ENCODE assay signal across 10 mouse cellular contexts in genomic region chr6:29240806-29241205, GRCm38 (mm10). TPM values are rescaled to one million over a fixed set of nuclear protein-coding genes. Genes with fewer than 3 reads are reported as not detected.
A peak's percentile ranks its signal among the peaks of the same experiment; 100 is the strongest.
DNase-seq lines count a peak whose midpoint lies in the region; ATAC-seq and TF ChIP-seq lines count a peak whose summit lies in the region.
"Had no signal": no experiment of that assay in that cellular context is flagged by ENCODE, and none has a peak within 500 bp of the region (broad histone marks: within the 10 kb centered on the region; RNA-seq: fewer than 3 reads in every experiment).

No protein-coding gene starts in this region.

- peak; percentile 55 for TF ChIP-seq CTCF in liver, adult 2 months (IDR thresholded peaks at IDR 0.05; ENCODE audit: low read depth, low read length)

- H3K9ac ChIP-seq in liver, adult 2 months (ENCODE audit: low read depth, low read length): no peak overlapping the region
- H3K9ac ChIP-seq in liver, embryonic 11.5 days (ENCODE audit: low read depth, low read length): no peak overlapping the region

- no peak for TF ChIP-seq POLR2A in liver, adult 2 months (IDR thresholded peaks at IDR 0.05; ENCODE audit: extremely low read depth, insufficient read depth, low read length)

- H3K4me2 ChIP-seq in liver, embryonic 11.5 days: no peak overlapping the region

- peaks cover 3% of the 10 kb centered on the region for H3K4me1 ChIP-seq in liver, adult 2 months (ENCODE audit: control insufficient read depth, insufficient read depth, low read length)
- H3K4me1 ChIP-seq in liver, embryonic 11.5 days (replicated peaks; ENCODE audit: control insufficient read depth, insufficient read depth, low read length): peaks cover 6% of the 10 kb centered on the region

- H3K27me3 ChIP-seq in liver, adult 2 months (ENCODE audit: control insufficient read depth, insufficient read depth, low read length): no peaks in the 10 kb centered on the region
- H3K27me3 ChIP-seq in liver, embryonic 11.5 days (replicated peaks; ENCODE audit: control insufficient read depth, insufficient read depth, low read length): no peaks in the 10 kb centered on the region

- intact Hi-C loops in left cerebral cortex, postnatal 4 days (cut with DNase I): no loop called here

- no peaks in the 10 kb centered on the region for H3K36me3 ChIP-seq in liver, adult 2 months (ENCODE audit: control insufficient read depth, insufficient read depth, low read length)
- H3K36me3 ChIP-seq in liver, embryonic 11.5 days (ENCODE audit: control insufficient read depth, insufficient read depth, low read length): no peaks in the 10 kb centered on the region

- H3K4me3 ChIP-seq in liver, adult 2 months (ENCODE audit: insufficient read depth, low read depth, low read length): no peak overlapping the region
- no peak overlapping the region for H3K4me3 ChIP-seq in liver, embryonic 11.5 days (ENCODE audit: low read depth, low read length)

- 55% methylated on average over 2 of the region's 2 CpGs for WGBS in liver, adult 2 months
- 27% methylated on average over 2 of the region's 2 CpGs for WGBS in liver, embryonic 11.5 days

- no peaks in the 10 kb centered on the region for H3K79me2 ChIP-seq in liver, adult 2 months (ENCODE audit: control insufficient read depth, insufficient read depth, low read length)

- DNase-seq in liver, adult 2 months (ENCODE audit: extremely low read depth, low read depth, low spot score): no peak
- DNase-seq in liver, embryonic 11.5 days (ENCODE audit: low spot score): no peak
- DNase-seq in MN1 (ENCODE audit: low spot score): peak; percentile 68
- DNase-seq in heart, adult 9 months (ENCODE audit: low spot score in 2 of 2): peak; percentile 23 to 55
- DNase-seq in left cerebral cortex, postnatal 4 days: peak; percentile 51
- peak; percentile 86 for DNase-seq in retina, embryonic 14.5 days (ENCODE audit: low spot score)

- no peak overlapping the region for H3K27ac ChIP-seq in liver, adult 2 months (replicated peaks; ENCODE audit: insufficient read depth, low read depth, low read length)
- H3K27ac ChIP-seq in liver, embryonic 11.5 days (ENCODE audit: low read depth, low read length): no peak overlapping the region
- H3K27ac ChIP-seq: macrophage had no signal

- no peak; the same call in 1 of the 2 replicates for ATAC-seq in liver, embryonic 11.5 days (replicated peaks; ENCODE audit: low FRiP score)
- peak; percentile 26; the same call in 1 of the 2 replicates for ATAC-seq in cerebellum, adult (ENCODE audit: insufficient number of reproducible peaks, low FRiP score, low TSS enrichment)
- ATAC-seq in frontal cortex, adult (ENCODE audit: low TSS enrichment): no peak

- H3K9me3 ChIP-seq in liver, embryonic 11.5 days (ENCODE audit: control insufficient read depth, low read length): no peaks in the 10 kb centered on the region

RNA-seq across cellular contexts. Expression of gene Impdh1, which starts 24.6 kb away (rescaled TPM):
- total RNA-seq in liver, adult 2 months (2014; rRNA removed): 1.1 and 2.6 TPM in 2 replicates
- 3.4 and 5.2 TPM in 2 replicates for polyA plus RNA-seq in liver, adult 2 months (2012; rRNA removed)
- polyA plus RNA-seq in liver, embryonic 11.5 days (2014; fragmentation: Nextera tagmentation; extraction: Ambion mirVana): 26.5 and 26.7 TPM in 2 replicates
- total RNA-seq in left cerebral cortex, postnatal 4 days (2021): 10 to 100 TPM; 92.7 to 96.6 TPM

RNA-seq across cellular contexts. Expression of gene Hilpda, which starts 31.5 kb away (rescaled TPM):
- 2.5 and 3.3 TPM in 2 replicates for total RNA-seq in liver, adult 2 months (2014; rRNA removed)
- 4.0 and 5.8 TPM in 2 replicates for polyA plus RNA-seq in liver, adult 2 months (2012; rRNA removed)
- 34.2 and 35.3 TPM in 2 replicates for polyA plus RNA-seq in liver, embryonic 11.5 days (2014; fragmentation: Nextera tagmentation; extraction: Ambion mirVana)
- total RNA-seq in left cerebral cortex, postnatal 4 days (2021): 10 to 100 TPM in 1 of 2 experiments, 1 to 10 TPM in 1; 9.6 to 10.4 TPM

RNA-seq across cellular contexts. Expression of gene Fam71f2, which starts 38.6 kb away (rescaled TPM):
- total RNA-seq in liver, adult 2 months (2014; rRNA removed): not detected in 2 replicates
- 0.24 TPM in 1 of 2 replicates, not detected in the other for polyA plus RNA-seq in liver, adult 2 months (2012; rRNA removed)
- 0.47 and 0.58 TPM in 2 replicates for polyA plus RNA-seq in liver, embryonic 11.5 days (2014; fragmentation: Nextera tagmentation; extraction: Ambion mirVana)
- not detected for total RNA-seq in left cerebral cortex, postnatal 4 days (2021)
- total RNA-seq: gastrocnemius, postnatal 36 days had no signal
- polyA plus RNA-seq: macrophage had no signal

Comparison
In these comparisons a context has a peak if more than half of its experiments do, and no peak if none do; other contexts are left out.
1. DNase-seq: peak in MN1 (single experiment), heart, adult 9 months (2 of 2), left cerebral cortex, postnatal 4 days (single experiment) and retina, embryonic 14.5 days (single experiment); none in liver, adult 2 months (single experiment) and liver, embryonic 11.5 days (single experiment).
2. RNA of gene Impdh1, which starts 24.6 kb away (total RNA-seq): 92.7 to 96.6 TPM in left cerebral cortex, postnatal 4 days; 1.1 to 2.6 TPM in liver, adult 2 months; every median in the first group is over 10 times any median in the second.